Mouse (Mus musculus): ENCODE results near the gene Ncs1. TPM values are rescaled to one million over a fixed set of nuclear protein-coding genes. Genes with fewer than 3 reads are reported as not detected.

The Ncs1 gene
- polyA plus RNA-seq, 1 experiment from 2014 or later, result 183 TPM

Other genes with a start within 250 kb of the Ncs1 start
- gene Fnbp1, start 103.8 kb upstream of the Ncs1 start, polyA plus RNA-seq (2015; fragmentation: Nextera tagmentation; extraction: Ambion mirVana), result 32.5 and 33.0 TPM in 2 replicates
- 38.0 and 39.0 TPM in 2 replicates for gene Gpr107, start 93.5 kb upstream of the Ncs1 start, polyA plus RNA-seq (2015; fragmentation: Nextera tagmentation; extraction: Ambion mirVana)
- gene Hmcn2, start 68.6 kb downstream of the Ncs1 start, polyA plus RNA-seq (2015; fragmentation: Nextera tagmentation; extraction: Ambion mirVana), result 0.24 and 0.27 TPM in 2 replicates
- gene Ass1, start 224.4 kb downstream of the Ncs1 start, polyA plus RNA-seq (2015; fragmentation: Nextera tagmentation; extraction: Ambion mirVana), result 9.8 and 10.3 TPM in 2 replicates

All from hindbrain, embryonic 15.5 days (tissue).